Mouse (Mus musculus) hindbrain, embryonic 14.5 days (tissue): ENCODE measurements around the gene Taf3. TPM values are rescaled to one million over a fixed set of nuclear protein-coding genes. Genes with fewer than 3 reads are reported as not detected.
A peak's percentile ranks its signal among the peaks of the same experiment; 100 is the strongest.

Source experiments
- ATAC-seq: fragments of 200-750 bp; cut with Nextera tagmentation; 2 replicates; pipeline ENCODE4 v1.8.0; 2017; ENCODE audit warnings: moderate number of reproducible peaks, mild to moderate bottlenecking, moderate TSS enrichment, moderate library complexity; ENCODE audit not compliant: low FRiP score
- DNase-seq: peaks from one replicate; pipeline ENCODE4 v3.0.0-alpha.2; 2015; ENCODE audit warnings: low spot score
- H3K27ac ChIP-seq: fragments of 300-500 bp; sonication (generic); 2 replicates; pipeline ENCODE4 v1.5.1; 2014; ENCODE audit warnings: mild to moderate bottlenecking, moderate library complexity
- H3K27me3 ChIP-seq: fragments of 300-500 bp; sonication (generic); 2 replicates; pipeline ENCODE4 v1.6.1; 2014; ENCODE audit warnings: mild to moderate bottlenecking, low read length, mixed read lengths; ENCODE audit not compliant: control insufficient read depth, insufficient read depth
- H3K36me3 ChIP-seq: fragments of 300-500 bp; sonication (generic); replicated peaks from 2 replicates; pipeline ENCODE4 v1.6.1; 2014; ENCODE audit not compliant: control insufficient read depth, insufficient read depth
- H3K4me1 ChIP-seq: fragments of 300-500 bp; sonication (generic); replicated peaks from 2 replicates; pipeline ENCODE4 v1.6.1; 2014; ENCODE audit warnings: antibody characterized with exemption, low read length, mixed read lengths; ENCODE audit not compliant: control insufficient read depth, insufficient read depth
- H3K4me2 ChIP-seq: fragments of 300-500 bp; sonication (generic); replicated peaks from 2 replicates; pipeline ENCODE4 v1.6.1; 2014; ENCODE audit warnings: mild to moderate bottlenecking, moderate library complexity
- H3K4me3 ChIP-seq: fragments of 300-500 bp; sonication (generic); replicated peaks from 2 replicates; pipeline ENCODE4 v1.5.1; 2014; ENCODE audit warnings: mild to moderate bottlenecking, low read length
- H3K9ac ChIP-seq: fragments of 300-500 bp; sonication (generic); 2 replicates; pipeline ENCODE4 v1.6.1; 2014
- H3K9me3 ChIP-seq: fragments of 300-500 bp; sonication (generic); 2 replicates; pipeline ENCODE4 v1.6.1; 2016; ENCODE audit warnings: low read length; ENCODE audit not compliant: control insufficient read depth
- WGBS: fragments of 180-500 bp; shearing (Covaris S2); extraction: QIAGEN DNeasy Blood & Tissue Kit; methylation state at CpG from one replicate; pipeline ENCODE4 v1.1.7; 2014; 5-methylcytosine and 5-hydroxymethylcytosine counted together
- polyA plus RNA-seq: library from polyadenylated mRNA; unstranded; fragments of >200 nt; fragmentation: Nextera tagmentation; extraction: Ambion mirVana; gene quantifications from 2 replicates; pipeline ENCODE4 v1.2.1, GENCODE M21; 2014

Taf3 gene
- polyA plus RNA-seq, 1 experiment from 2014 or later, result 12.6 TPM

GRCm38 (mm10) chr2:9890251-9890650, 158.1 kb downstream of the Taf3 start:
- Histone ChIP-seq H3K27me3 (peaks cover 98% of the 10 kb centered on the region), H3K27ac (no peak overlapping the region), H3K9ac (no peak overlapping the region), H3K36me3 (no peaks in the 10 kb centered on the region), H3K4me3 (no peak overlapping the region), H3K4me2 (no peak overlapping the region), H3K4me1 (no peaks in the 10 kb centered on the region), H3K9me3 (no peaks in the 10 kb centered on the region)
- under 1% methylated on average over 8 of the region's 8 CpGs for WGBS
- ATAC-seq (no peak), DNase-seq (no peak)

DNA sequence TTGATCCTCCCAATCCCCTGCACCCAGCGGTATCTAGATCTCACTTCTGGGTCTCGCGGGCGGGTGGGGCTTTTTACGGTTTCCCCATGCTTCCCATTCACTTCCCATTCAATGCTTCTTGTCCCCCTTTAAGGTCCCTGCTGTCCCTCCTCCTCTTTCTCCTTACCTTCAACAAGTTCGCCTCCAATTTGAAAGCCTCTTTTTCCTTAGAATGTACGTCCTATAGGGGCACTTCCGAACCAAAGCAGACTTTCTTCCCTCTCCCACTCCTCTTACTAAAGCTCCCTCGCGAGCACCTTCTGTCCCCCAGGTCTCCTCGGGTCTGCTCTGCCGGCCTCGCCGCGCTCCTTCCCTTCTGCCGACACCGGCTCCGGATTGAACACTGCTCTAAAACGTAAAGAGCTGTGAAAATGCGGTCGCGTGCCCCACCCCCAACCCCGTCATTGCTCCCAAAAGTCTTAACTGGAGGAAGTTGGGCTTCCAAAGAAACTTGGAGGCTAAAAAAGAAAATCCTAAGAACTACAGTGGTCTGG, 158.7 kb downstream of the Taf3 start, which contains the start of gene Gata3:
Gene Gata3 (minus strand): TSS at position 384 of the 533 bp plus-strand sequence.
- Histone ChIP-seq H3K4me2 (peak within 1 kb of the TSS; percentile 38), H3K4me1 (no peaks in the 10 kb centered on the region), H3K27ac (no peak within 1 kb of the TSS), H3K36me3 (no peaks in the 10 kb centered on the region), H3K9me3 (no peaks in the 10 kb centered on the region), H3K27me3 (peaks cover 98% of the 10 kb centered on the region), H3K4me3 (peak within 1 kb of the TSS; percentile 21), H3K9ac (no peak within 1 kb of the TSS)
- no peak for DNase-seq
- WGBS, result 1% methylated on average over 23 of the region's 23 CpGs
- ATAC-seq, result no peak

GRCm38 (mm10) chr2:9888913-9889650, 159.3 kb downstream of the Taf3 start, which contains the start of gene 9230102O04Rik:
Gene 9230102O04Rik (minus strand): TSS chr2:9889540.
- Histone ChIP-seq H3K4me2 (peak within 1 kb of the TSS; percentile 38), H3K27ac (no peak within 1 kb of the TSS), H3K27me3 (peaks cover 98% of the 10 kb centered on the region), H3K9ac (no peak within 1 kb of the TSS), H3K4me1 (no peaks in the 10 kb centered on the region), H3K4me3 (peak within 1 kb of the TSS; percentile 21), H3K9me3 (no peaks in the 10 kb centered on the region), H3K36me3 (no peaks in the 10 kb centered on the region)
- WGBS, result under 1% methylated on average over 30 of the region's 30 CpGs
- DNase-seq (no peak), ATAC-seq (peak; percentile 63)

GRCm38 (mm10) chr2:9887636-9888035, 160.8 kb downstream of the Taf3 start:
- ATAC-seq (no peak), DNase-seq (no peak)
- H3K27ac ChIP-seq, result peak overlapping the region; percentile 78; the same call in 1 of the 2 replicates
- no peaks in the 10 kb centered on the region for H3K36me3 ChIP-seq
- peaks cover 93% of the 10 kb centered on the region for H3K27me3 ChIP-seq
- H3K4me2 ChIP-seq, result peak overlapping the region; percentile 19; the same call in 1 of the 2 replicates
- H3K4me3 ChIP-seq, result peak overlapping the region; percentile 29
- no peaks in the 10 kb centered on the region; the same call in 1 of the 2 replicates for H3K4me1 ChIP-seq
- no peaks in the 10 kb centered on the region for H3K9me3 ChIP-seq
- peak overlapping the region; percentile 10; the same call in 1 of the 2 replicates for H3K9ac ChIP-seq
- under 1% methylated on average over 7 of the region's 7 CpGs for WGBS

GRCm38 (mm10) chr2:9886921-9887610, 161.3 kb downstream of the Taf3 start:
- H3K27me3 ChIP-seq, result peaks cover 92% of the 10 kb centered on the region
- under 1% methylated on average over 7 of the region's 7 CpGs for WGBS
- no peaks in the 10 kb centered on the region for H3K36me3 ChIP-seq
- H3K4me2 ChIP-seq, result peak overlapping the region; percentile 53
- H3K4me1 ChIP-seq, result no peaks in the 10 kb centered on the region; the same call in 1 of the 2 replicates
- no peaks in the 10 kb centered on the region for H3K9me3 ChIP-seq
- H3K9ac ChIP-seq, result peak overlapping the region; percentile 10
- H3K4me3 ChIP-seq, result peak overlapping the region; percentile 29
- H3K27ac ChIP-seq, result peak overlapping the region; percentile 78
- no peak for DNase-seq
- no peak for ATAC-seq

DNA sequence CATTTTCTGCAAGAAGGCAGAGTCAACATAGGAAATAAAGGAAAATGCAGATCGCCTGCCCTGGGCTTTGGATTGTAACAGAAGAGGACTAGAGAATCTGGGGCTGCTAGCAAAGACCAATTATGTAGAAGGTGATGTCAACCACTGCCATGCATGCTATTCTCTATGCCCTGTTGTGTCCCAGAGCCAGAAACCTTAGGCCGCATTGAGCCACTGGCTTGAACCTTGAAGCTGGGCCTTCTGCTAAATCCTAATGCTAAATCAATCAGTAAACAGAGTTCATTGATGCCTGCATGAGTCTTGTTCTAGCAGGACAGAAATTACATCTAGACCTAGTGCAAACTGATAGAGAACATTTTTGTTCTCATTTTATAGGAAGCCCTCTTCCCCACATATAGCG, 162.4 kb downstream of the Taf3 start:
- WGBS, result 10% methylated on average over 3 of the region's 3 CpGs

GRCm38 (mm10) chr2:9885217-9885770, 163.1 kb downstream of the Taf3 start:
- peaks cover 3% of the 10 kb centered on the region; the same call in 1 of the 2 replicates for H3K4me1 ChIP-seq
- DNase-seq (no peak), ATAC-seq (no peak)
- H3K4me2 ChIP-seq, result peak overlapping the region; percentile 53
- peak overlapping the region; percentile 29 for H3K4me3 ChIP-seq
- H3K9me3 ChIP-seq, result no peaks in the 10 kb centered on the region
- no peaks in the 10 kb centered on the region for H3K36me3 ChIP-seq
- peaks cover 93% of the 10 kb centered on the region for H3K27me3 ChIP-seq
- H3K9ac ChIP-seq, result peak overlapping the region; percentile 51
- H3K27ac ChIP-seq, result peak overlapping the region; percentile 78
- 4% methylated on average over 14 of the region's 14 CpGs for WGBS

More for the DNA sequence above, 162.4 kb downstream of the Taf3 start:
- ATAC-seq, result no peak
- Histone ChIP-seq H3K4me3 (peak overlapping the region; percentile 29), H3K27me3 (peaks cover 93% of the 10 kb centered on the region), H3K4me1 (peaks cover 3% of the 10 kb centered on the region; the same call in 1 of the 2 replicates), H3K4me2 (peak overlapping the region; percentile 53), H3K27ac (peak overlapping the region; percentile 78), H3K36me3 (no peaks in the 10 kb centered on the region), H3K9me3 (no peaks in the 10 kb centered on the region), H3K9ac (peak overlapping the region; percentile 51)
- DNase-seq, result no peak

GRCm38 (mm10) chr2:9884533-9885216, 163.7 kb downstream of the Taf3 start:
- ATAC-seq (no peak), DNase-seq (no peak)
- H3K4me3 ChIP-seq, result peak overlapping the region; percentile 29
- whole genome bisulfite sequencing, result under 1% methylated on average over 15 of the region's 15 CpGs
- H3K36me3 ChIP-seq, result no peaks in the 10 kb centered on the region
- peak overlapping the region; percentile 53 for H3K4me2 ChIP-seq
- H3K27ac ChIP-seq, result peak overlapping the region; percentile 78
- peaks cover 3% of the 10 kb centered on the region; the same call in 1 of the 2 replicates for H3K4me1 ChIP-seq
- H3K9me3 ChIP-seq, result no peaks in the 10 kb centered on the region
- peak overlapping the region; percentile 51 for H3K9ac ChIP-seq
- H3K27me3 ChIP-seq, result peaks cover 93% of the 10 kb centered on the region
